Mouse (Mus musculus): Measurements from ENCODE around the gene Wdr24. TPM values are rescaled to one million over a fixed set of nuclear protein-coding genes. Genes with fewer than 3 reads are reported as not detected.
"Not testable (repeated sequence)": the region's sequence is repeated elsewhere in the genome, so short reads cannot be mapped to it uniquely, and the experiment has no call there.

Wdr24 gene
- polyA plus RNA-seq, 1 experiment from 2014 or later = 24.6 TPM

DNA sequence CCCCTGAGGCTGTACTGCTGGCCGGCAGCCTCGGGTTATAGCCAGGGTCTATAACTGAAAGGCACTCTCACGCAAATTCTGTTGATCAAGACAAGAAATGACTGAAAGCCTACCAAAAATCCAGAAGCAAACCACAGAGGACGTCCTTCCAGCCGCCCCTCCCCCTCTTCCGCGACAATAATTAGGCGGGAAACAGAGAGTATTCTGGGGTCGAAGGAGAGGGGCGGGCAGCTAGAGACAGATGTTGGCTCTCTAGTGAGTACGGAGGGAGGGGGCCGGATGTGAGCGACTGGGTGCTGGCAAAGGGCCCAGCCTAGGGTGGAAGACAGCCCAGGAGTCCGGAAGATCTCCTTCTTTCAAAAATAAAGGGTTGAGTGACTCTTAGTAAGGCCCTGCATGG is 30.8 kb upstream of the Wdr24 start, which contains the start of gene Fam173a:
Fam173a (minus strand) TSS at position 287 of the 400 bp plus-strand sequence.
- peak within 1 kb of the TSS; percentile 74 for H3K4me2 ChIP-seq
- peak within 1 kb of the TSS; percentile 93 for H3K27ac ChIP-seq
- H3K9ac ChIP-seq = peak within 1 kb of the TSS; percentile 64
- H3K4me1 ChIP-seq = peaks cover 57% of the 10 kb centered on the region
- ATAC-seq (ENCODE audit: insufficient number of reproducible peaks, low FRiP score, low TSS enrichment, low read depth) = 0 out of 2 replicates have a peak, but pooled peaks have one; percentile 46
- no peaks in the 10 kb centered on the region for H3K27me3 ChIP-seq
- no peaks in the 10 kb centered on the region for H3K9me3 ChIP-seq
- WGBS = under 1% methylated on average over 14 of the region's 14 CpGs
- H3K4me3 ChIP-seq = peak within 1 kb of the TSS; percentile 66
- peaks cover 20% of the 10 kb centered on the region for H3K36me3 ChIP-seq

- Histone ChIP-seq H3K4me3 (no peak overlapping the region), H3K27me3 (no peaks in the 10 kb centered on the region), H3K9ac (no peak overlapping the region), H3K4me2 (no peak overlapping the region), H3K9me3 (no peaks in the 10 kb centered on the region), H3K27ac (no peak overlapping the region), H3K36me3 (peaks cover 9% of the 10 kb centered on the region), H3K4me1 (peaks cover 58% of the 10 kb centered on the region)
- ATAC-seq (ENCODE audit: insufficient number of reproducible peaks, low FRiP score, low TSS enrichment, low read depth) = no peak
- WGBS = 82% methylated on average over 13 of the region's 13 CpGs
Observed at GRCm38 (mm10) chr17:25794197-25794596, 29.2 kb upstream of the Wdr24 start.

- 89% methylated on average over 17 of the region's 17 CpGs for WGBS
- Histone ChIP-seq H3K4me2 (peak overlapping the region; percentile 68; the same call in 1 of the 2 replicates), H3K9me3 (no peaks in the 10 kb centered on the region), H3K4me3 (0 out of 2 replicates have a peak overlapping the region, but pooled peaks have one; percentile 79), H3K4me1 (peaks cover 58% of the 10 kb centered on the region), H3K36me3 (0 out of 2 replicates have a peak, but pooled peaks cover 3% of the 10 kb centered on the region), H3K27me3 (no peaks in the 10 kb centered on the region), H3K9ac (no peak overlapping the region), H3K27ac (no peak overlapping the region)
- no peak for ATAC-seq (ENCODE audit: insufficient number of reproducible peaks, low FRiP score, low TSS enrichment, low read depth)
Observed at GRCm38 (mm10) chr17:25794998-25795397, 28.4 kb upstream of the Wdr24 start.

DNA sequence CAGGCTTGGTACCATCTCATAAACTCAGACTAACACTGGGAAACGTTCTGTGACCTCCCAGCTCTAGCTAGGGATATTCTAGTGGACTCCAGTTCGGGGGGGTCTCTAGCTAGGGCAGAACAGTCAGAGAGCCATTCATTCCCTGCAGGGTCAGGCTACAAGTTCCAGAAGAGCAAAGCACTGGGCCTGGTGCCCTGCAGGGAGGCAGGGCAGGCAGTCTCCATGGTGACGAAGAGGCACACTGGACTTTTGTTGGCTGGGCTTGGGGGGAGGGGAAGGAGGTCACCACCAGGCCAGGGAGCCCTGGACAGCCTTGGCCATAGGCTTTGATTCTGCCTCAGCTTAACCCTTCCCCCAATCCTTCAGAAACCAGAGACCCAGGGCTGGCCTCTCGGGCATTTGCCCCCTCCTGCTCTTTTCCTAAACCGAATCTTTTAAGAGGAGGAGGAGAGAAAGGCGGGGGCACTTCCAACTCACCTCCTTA is 27.8 kb upstream of the Wdr24 start, which contains the start of gene AC134908.4:
AC134908.4 (minus strand) TSS at position 51 of the 484 bp plus-strand sequence.
- H3K27ac ChIP-seq = no peak within 1 kb of the TSS

GRCm38 (mm10) chr17:25796211-25796771 is 27.1 kb upstream of the Wdr24 start:
- WGBS = 2% methylated on average over 36 of the region's 37 CpGs
- no peak overlapping the region for H3K27ac ChIP-seq
- 0 out of 2 replicates have a peak, but pooled peaks cover 3% of the 10 kb centered on the region for H3K36me3 ChIP-seq
- peaks cover 49% of the 10 kb centered on the region for H3K4me1 ChIP-seq
- peaks cover 2% of the 10 kb centered on the region; the same call in 1 of the 2 replicates for H3K27me3 ChIP-seq
- 0 out of 2 replicates have a peak, but pooled peaks have one; percentile 11 for ATAC-seq (ENCODE audit: insufficient number of reproducible peaks, low FRiP score, low TSS enrichment, low read depth)
- peak overlapping the region; percentile 56 for H3K9ac ChIP-seq
- H3K4me3 ChIP-seq = peak overlapping the region; percentile 79
- H3K9me3 ChIP-seq = no peaks in the 10 kb centered on the region
- peak overlapping the region; percentile 68 for H3K4me2 ChIP-seq

More for the DNA sequence above, 27.8 kb upstream of the Wdr24 start, which contains the start of gene AC134908.4:
- ATAC-seq (ENCODE audit: insufficient number of reproducible peaks, low FRiP score, low TSS enrichment, low read depth) = no peak
- H3K36me3 ChIP-seq = 0 out of 2 replicates have a peak, but pooled peaks cover 3% of the 10 kb centered on the region
- no peaks in the 10 kb centered on the region for H3K9me3 ChIP-seq
- peak within 1 kb of the TSS; percentile 68 for H3K4me2 ChIP-seq
- WGBS = 28% methylated on average over 6 of the region's 6 CpGs
- H3K4me1 ChIP-seq = peaks cover 55% of the 10 kb centered on the region
- H3K27me3 ChIP-seq = no peaks in the 10 kb centered on the region
- peak within 1 kb of the TSS; percentile 79 for H3K4me3 ChIP-seq
- H3K9ac ChIP-seq = peak within 1 kb of the TSS; percentile 56

DNA sequence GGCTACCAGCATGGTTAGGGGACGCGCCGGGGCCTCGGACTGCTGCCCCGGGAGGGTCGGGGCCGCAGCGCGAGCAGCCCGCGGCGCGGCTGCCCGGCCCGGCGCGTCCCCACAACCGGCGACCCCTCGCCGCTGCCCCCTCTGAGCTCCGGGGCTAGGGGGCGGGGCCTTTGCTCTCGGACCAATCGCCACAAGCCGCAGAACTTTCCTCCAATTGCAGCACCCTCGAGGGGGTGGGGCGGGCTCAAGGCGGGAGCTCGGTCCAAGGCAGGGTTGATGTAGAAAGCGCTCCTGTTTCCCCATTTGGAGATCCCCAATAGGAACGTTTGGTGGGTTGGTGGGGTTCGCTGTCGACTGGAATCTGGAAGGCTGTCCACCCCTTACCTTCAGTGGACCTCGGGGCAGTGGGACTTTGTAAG is 26.5 kb upstream of the Wdr24 start, which contains the start of gene Metrn:
Metrn (minus strand) TSS at position 186 of the 419 bp plus-strand sequence.
- WGBS = 1% methylated on average over 34 of the region's 35 CpGs
- Histone ChIP-seq H3K9me3 (no peaks in the 10 kb centered on the region), H3K4me3 (peak within 1 kb of the TSS; percentile 79), H3K9ac (peak within 1 kb of the TSS; percentile 56), H3K4me1 (peaks cover 44% of the 10 kb centered on the region), H3K36me3 (0 out of 2 replicates have a peak, but pooled peaks cover 3% of the 10 kb centered on the region), H3K4me2 (peak within 1 kb of the TSS; percentile 68), H3K27ac (no peak within 1 kb of the TSS), H3K27me3 (peaks cover 6% of the 10 kb centered on the region)
- ATAC-seq (ENCODE audit: insufficient number of reproducible peaks, low FRiP score, low TSS enrichment, low read depth) = peak; percentile 70; the same call in 1 of the 2 replicates

GRCm38 (mm10) chr17:25801029-25801428 is 22.4 kb upstream of the Wdr24 start:
- Histone ChIP-seq H3K4me2 (no peak overlapping the region), H3K9me3 (no peaks in the 10 kb centered on the region), H3K9ac (no peak overlapping the region), H3K4me1 (peaks cover 12% of the 10 kb centered on the region), H3K27ac (no peak overlapping the region), H3K4me3 (no peak overlapping the region), H3K27me3 (peaks cover 34% of the 10 kb centered on the region), H3K36me3 (no peaks in the 10 kb centered on the region)
- ATAC-seq (ENCODE audit: insufficient number of reproducible peaks, low FRiP score, low TSS enrichment, low read depth) = no peak
- 6% methylated on average over 6 of the region's 6 CpGs for WGBS

DNA sequence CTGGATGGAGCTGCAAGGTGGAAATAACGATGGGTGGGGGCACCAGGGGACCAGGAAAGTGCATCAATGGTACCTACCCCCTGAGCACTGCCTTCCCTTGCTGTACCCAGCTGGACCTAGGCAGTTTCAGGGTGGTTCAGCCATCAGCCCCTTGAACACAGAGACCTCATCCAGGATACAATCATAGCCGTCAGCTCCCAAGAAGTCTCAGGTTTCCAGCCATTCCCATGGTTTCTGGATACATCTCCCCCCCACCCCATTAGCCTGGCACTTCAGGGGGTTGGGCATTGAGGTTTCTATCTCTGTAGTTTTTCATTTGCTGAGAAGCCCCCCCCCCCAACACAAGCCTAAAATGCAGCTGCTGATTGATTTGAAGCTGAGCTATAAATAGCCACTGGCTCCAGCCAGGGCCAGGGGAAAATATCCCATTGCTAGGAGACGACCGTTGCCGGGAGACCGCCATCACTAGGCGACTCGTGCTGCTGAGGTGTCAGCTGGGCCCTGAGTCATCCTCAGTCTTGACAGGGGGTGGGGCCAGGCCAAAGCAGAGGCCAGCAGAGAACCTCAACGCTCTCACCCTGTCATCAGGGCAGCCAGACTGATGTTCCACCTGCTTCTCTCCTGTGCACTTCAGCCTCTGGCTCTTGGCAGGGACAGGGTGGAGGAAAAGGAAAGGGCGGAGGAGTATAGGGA is 20.5 kb upstream of the Wdr24 start:
- Histone ChIP-seq H3K4me2 (no peak overlapping the region), H3K9ac (no peak overlapping the region)

GRCm38 (mm10) chr17:25806507-25806906 is 16.9 kb upstream of the Wdr24 start:
- no peak overlapping the region for H3K4me2 ChIP-seq
- no peaks in the 10 kb centered on the region for H3K36me3 ChIP-seq
- H3K27me3 ChIP-seq = peaks cover 66% of the 10 kb centered on the region
- H3K4me1 ChIP-seq = peaks cover 18% of the 10 kb centered on the region
- H3K4me3 ChIP-seq = no peak overlapping the region
- H3K9me3 ChIP-seq = no peaks in the 10 kb centered on the region
- no peak overlapping the region for H3K9ac ChIP-seq
- ATAC-seq (ENCODE audit: insufficient number of reproducible peaks, low FRiP score, low TSS enrichment, low read depth) = no peak
- WGBS = 79% methylated on average over 4 of the region's 4 CpGs
- H3K27ac ChIP-seq = no peak overlapping the region

More for the DNA sequence above, 20.5 kb upstream of the Wdr24 start:
- H3K36me3 ChIP-seq = no peaks in the 10 kb centered on the region
- no peaks in the 10 kb centered on the region for H3K9me3 ChIP-seq
- 8% methylated on average over 10 of the region's 10 CpGs for WGBS
- no peak overlapping the region for H3K4me3 ChIP-seq
- 0 out of 2 replicates have a peak, but pooled peaks have one; percentile 15 for ATAC-seq (ENCODE audit: insufficient number of reproducible peaks, low FRiP score, low TSS enrichment, low read depth)
- no peaks in the 10 kb centered on the region for H3K4me1 ChIP-seq
- peaks cover 35% of the 10 kb centered on the region for H3K27me3 ChIP-seq
- H3K27ac ChIP-seq = no peak overlapping the region

DNA sequence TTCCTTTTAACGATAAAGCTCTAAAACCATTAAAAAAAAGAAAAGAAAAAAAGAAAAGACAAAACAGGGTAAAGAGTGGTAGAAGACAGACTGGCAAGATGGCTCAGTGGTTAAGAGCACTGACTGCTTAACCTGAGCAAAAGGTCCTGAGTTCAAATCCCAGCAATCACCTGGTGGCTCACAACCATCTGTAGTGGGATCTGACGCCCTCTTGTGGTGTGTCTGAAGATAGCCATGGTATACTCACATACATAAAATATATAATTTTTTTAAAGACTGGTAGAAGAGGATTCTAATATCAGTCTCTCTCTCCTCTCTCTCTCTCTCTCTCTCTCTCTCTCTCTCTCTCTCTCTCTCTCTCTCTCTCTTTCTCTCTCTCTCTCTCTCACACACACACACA is 16.0 kb upstream of the Wdr24 start:
- Histone ChIP-seq H3K27me3 (peaks cover 69% of the 10 kb centered on the region), H3K4me1 (peaks cover 18% of the 10 kb centered on the region)
- 36% methylated on average over 2 of the region's 2 CpGs for WGBS
- not testable (repeated sequence) for H3K4me3 ChIP-seq; H3K9me3 ChIP-seq; H3K4me2 ChIP-seq; H3K9ac ChIP-seq; ATAC-seq (ENCODE audit: insufficient number of reproducible peaks, low FRiP score, low TSS enrichment, low read depth); H3K36me3 ChIP-seq; H3K27ac ChIP-seq

DNA sequence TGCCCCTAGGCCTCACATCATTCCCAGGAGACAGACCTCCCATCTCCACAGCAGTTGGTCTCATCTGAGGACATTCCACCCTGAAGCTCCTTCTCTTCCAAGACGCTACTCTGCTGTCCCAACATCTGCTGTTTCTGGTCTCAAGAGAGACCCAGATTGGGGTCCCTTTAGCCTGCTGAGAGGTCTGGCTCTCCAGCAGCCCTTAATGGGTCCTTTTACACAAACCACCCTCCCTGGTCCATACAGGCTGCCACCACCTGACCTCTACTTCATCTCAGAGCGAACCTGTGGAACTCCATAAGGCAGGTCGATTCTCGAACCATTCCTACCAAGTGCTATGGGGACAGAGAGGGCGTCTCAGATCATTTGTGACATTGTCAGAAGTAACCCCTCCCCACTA is 15.4 kb upstream of the Wdr24 start:
- Histone ChIP-seq H3K4me3 (peak overlapping the region; percentile 60), H3K27me3 (peaks cover 70% of the 10 kb centered on the region), H3K9me3 (no peaks in the 10 kb centered on the region), H3K27ac (no peak overlapping the region), H3K9ac (no peak overlapping the region), H3K36me3 (no peaks in the 10 kb centered on the region), H3K4me1 (peaks cover 18% of the 10 kb centered on the region), H3K4me2 (peak overlapping the region; percentile 94)
- WGBS = 32% methylated on average over 5 of the region's 5 CpGs
- ATAC-seq (ENCODE audit: insufficient number of reproducible peaks, low FRiP score, low TSS enrichment, low read depth) = no peak
